Mouse (Mus musculus) midbrain, postnatal 0 days (tissue): Measurements from ENCODE around the gene Zscan20. TPM values are rescaled to one million over a fixed set of nuclear protein-coding genes. Genes with fewer than 3 reads are reported as not detected.
A peak's percentile ranks its signal among the peaks of the same experiment; 100 is the strongest.

Experiments
- ATAC-seq: fragments of 200-750 bp; cut with Nextera tagmentation; 2 replicates; pipeline ENCODE4 v1.8.0; 2017; ENCODE audit warnings: moderate number of reproducible peaks, mild to moderate bottlenecking, moderate TSS enrichment, moderate library complexity; ENCODE audit not compliant: low FRiP score
- DNase-seq: peaks from one replicate; pipeline ENCODE4 v3.0.0-alpha.2; 2015; ENCODE audit warnings: low spot score
- H3K27ac ChIP-seq: fragments of 300-500 bp; sonication (generic); 2 replicates; pipeline ENCODE4 v1.5.1; 2014; ENCODE audit warnings: low read depth, mild to moderate bottlenecking, low read length, mixed read lengths
- H3K27me3 ChIP-seq: fragments of 300-500 bp; sonication (generic); 2 replicates; pipeline ENCODE4 v1.6.1; 2014; ENCODE audit warnings: low read length, control low read depth, mixed read lengths; ENCODE audit not compliant: insufficient read depth
- H3K36me3 ChIP-seq: fragments of 300-500 bp; sonication (generic); 2 replicates; pipeline ENCODE4 v1.6.1; 2014; ENCODE audit warnings: low read length, control low read depth, mixed read lengths; ENCODE audit not compliant: insufficient read depth
- H3K4me1 ChIP-seq: fragments of 300-500 bp; sonication (generic); 2 replicates; pipeline ENCODE4 v1.6.1; 2014; ENCODE audit warnings: mild to moderate bottlenecking, control low read depth, antibody characterized with exemption, low read length, mixed read lengths; ENCODE audit not compliant: insufficient read depth
- H3K4me2 ChIP-seq: fragments of 300-500 bp; sonication (generic); 2 replicates; pipeline ENCODE4 v1.6.1; 2014; ENCODE audit warnings: low read depth, mild to moderate bottlenecking, low read length, mixed read lengths; ENCODE audit not compliant: poor library complexity, severe bottlenecking
- H3K4me3 ChIP-seq: fragments of 300-500 bp; sonication (generic); 2 replicates; pipeline ENCODE4 v1.5.1; 2014; ENCODE audit warnings: low read depth, mild to moderate bottlenecking, low read length, moderate library complexity
- H3K9ac ChIP-seq: fragments of 300-500 bp; sonication (generic); replicated peaks from 2 replicates; pipeline ENCODE4 v1.6.1; 2014; ENCODE audit warnings: mild to moderate bottlenecking, low read length, moderate library complexity, mixed read lengths; ENCODE audit not compliant: poor library complexity, severe bottlenecking
- H3K9me3 ChIP-seq: fragments of 300-500 bp; sonication (generic); 2 replicates; pipeline ENCODE4 v1.6.1; 2016; ENCODE audit warnings: low read length, control low read depth
- CTCF ChIP-seq: IDR thresholded peaks from 2 replicates; pipeline ENCODE4 v1.5.1; 2016; ENCODE audit warnings: antibody characterized with exemption, mild to moderate bottlenecking
- WGBS: fragments of 180-500 bp; shearing (Covaris S2); extraction: QIAGEN DNeasy Blood & Tissue Kit; methylation state at CpG from one replicate; pipeline ENCODE4 v1.1.7; 2014; 5-methylcytosine and 5-hydroxymethylcytosine counted together
- polyA plus RNA-seq: library from polyadenylated mRNA; unstranded; fragments of >200 nt; fragmentation: Nextera tagmentation; extraction: Ambion mirVana; gene quantifications from 2 replicates; pipeline ENCODE4 v1.2.1, GENCODE M21; 2015
- total RNA-seq: library from RNA; depleted of rRNA; stranded (reverse); fragments of >200 nt; gene quantifications from 2 replicates; pipeline ENCODE4 v1.2.3, GENCODE M21; 2014; rRNA removed

The Zscan20 gene
- total RNA-seq (12.3 and 16.6 TPM in 2 replicates), polyA plus RNA-seq (1.9 and 2.5 TPM in 2 replicates)

- peak within 1 kb of the TSS; percentile 50 for H3K9ac ChIP-seq
- peak; percentile 49 for TF ChIP-seq CTCF
- H3K4me3 ChIP-seq = peak within 1 kb of the TSS; percentile 47
- H3K27ac ChIP-seq = peak within 1 kb of the TSS; percentile 55; the same call in 1 of the 2 replicates
- peak; percentile 95 for ATAC-seq
- no peaks in the 10 kb centered on the region for H3K27me3 ChIP-seq
- DNase-seq = peak; percentile 100
- H3K9me3 ChIP-seq = no peaks in the 10 kb centered on the region
- H3K36me3 ChIP-seq = no peaks in the 10 kb centered on the region
- peaks cover 10% of the 10 kb centered on the region; the same call in 1 of the 2 replicates for H3K4me1 ChIP-seq
- WGBS = under 1% methylated on average over 24 of the region's 24 CpGs
- H3K4me2 ChIP-seq = peak within 1 kb of the TSS; percentile 53
Measured at GRCm38 (mm10) chr4:128609925-128610402, at the start of gene Zscan20. Gene Zscan20 (minus strand): TSS chr4:128610098.

- H3K4me3 ChIP-seq = peak overlapping the region; percentile 81
- WGBS = 2% methylated on average over 12 of the region's 12 CpGs
- peak overlapping the region; percentile 89 for H3K4me2 ChIP-seq
- ATAC-seq = no peak
- peak; percentile 43 for DNase-seq
- no peak for TF ChIP-seq CTCF
- H3K27ac ChIP-seq = peak overlapping the region; percentile 79
- peaks cover 6% of the 10 kb centered on the region; the same call in 1 of the 2 replicates for H3K4me1 ChIP-seq
- H3K36me3 ChIP-seq = no peaks in the 10 kb centered on the region
- peak overlapping the region; percentile 64 for H3K9ac ChIP-seq
- no peaks in the 10 kb centered on the region for H3K9me3 ChIP-seq
- H3K27me3 ChIP-seq = no peaks in the 10 kb centered on the region
Measured at GRCm38 (mm10) chr4:128655446-128655845, 45.5 kb upstream of the Zscan20 start.

DNA sequence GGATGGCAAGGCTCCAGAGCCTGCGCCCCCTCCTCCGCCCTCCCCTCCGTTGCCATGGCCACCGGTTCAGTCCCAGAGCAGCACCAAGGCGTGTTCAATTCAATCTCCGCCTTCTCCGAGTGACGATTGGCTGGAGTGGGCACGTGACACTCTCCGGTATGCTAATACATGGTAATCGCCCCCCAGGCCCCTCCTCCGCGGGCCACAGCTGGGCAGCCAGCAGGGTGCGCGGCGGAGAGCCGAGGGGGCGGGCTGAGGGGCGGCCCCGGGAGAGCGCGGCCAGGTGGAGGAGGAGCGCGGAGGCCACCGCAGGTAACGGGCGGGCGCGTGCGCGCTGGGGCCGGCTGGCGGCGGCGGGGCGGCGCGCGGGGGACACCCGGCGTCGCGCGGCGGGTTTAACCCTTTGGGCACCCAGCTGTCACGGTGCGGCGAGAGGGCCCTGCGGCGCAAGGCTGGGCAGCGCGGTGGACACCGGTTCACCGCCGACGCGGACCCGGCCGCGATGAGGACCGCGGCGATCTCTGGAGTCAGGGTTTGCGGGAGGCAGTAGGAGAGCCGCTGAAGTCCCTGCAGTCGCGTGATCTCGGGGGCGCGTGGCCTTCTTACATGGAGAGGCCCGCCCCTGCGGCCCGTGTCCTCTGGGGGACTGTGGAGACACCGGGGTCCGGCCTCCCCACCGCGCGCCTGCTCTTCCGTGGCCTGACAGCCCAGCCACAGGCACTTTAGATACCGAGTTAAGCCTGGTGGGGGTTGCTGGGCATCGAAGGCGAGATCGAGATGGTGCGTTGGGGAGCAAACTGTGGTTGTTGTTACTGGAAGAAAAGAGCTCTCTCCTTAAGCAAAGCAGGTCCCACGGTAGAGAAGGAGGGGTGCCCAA lies 44.8 kb upstream of the Zscan20 start, which contains the start of gene Phc2:
Gene Phc2 (plus strand): TSS at position 198 of the 877 bp plus-strand sequence.
- H3K9me3 ChIP-seq = no peaks in the 10 kb centered on the region
- peak within 1 kb of the TSS; percentile 81 for H3K4me3 ChIP-seq
- ATAC-seq (peak; percentile 96), DNase-seq (peak; percentile 97)
- TF ChIP-seq CTCF = peak; percentile 73
- H3K4me2 ChIP-seq = peak within 1 kb of the TSS; percentile 89
- H3K9ac ChIP-seq = peak within 1 kb of the TSS; percentile 64
- H3K4me1 ChIP-seq = peaks cover 6% of the 10 kb centered on the region; the same call in 1 of the 2 replicates
- no peaks in the 10 kb centered on the region for H3K36me3 ChIP-seq
- WGBS = under 1% methylated on average over 63 of the region's 85 CpGs
- H3K27ac ChIP-seq = peak within 1 kb of the TSS; percentile 79
- no peaks in the 10 kb centered on the region for H3K27me3 ChIP-seq

DNA sequence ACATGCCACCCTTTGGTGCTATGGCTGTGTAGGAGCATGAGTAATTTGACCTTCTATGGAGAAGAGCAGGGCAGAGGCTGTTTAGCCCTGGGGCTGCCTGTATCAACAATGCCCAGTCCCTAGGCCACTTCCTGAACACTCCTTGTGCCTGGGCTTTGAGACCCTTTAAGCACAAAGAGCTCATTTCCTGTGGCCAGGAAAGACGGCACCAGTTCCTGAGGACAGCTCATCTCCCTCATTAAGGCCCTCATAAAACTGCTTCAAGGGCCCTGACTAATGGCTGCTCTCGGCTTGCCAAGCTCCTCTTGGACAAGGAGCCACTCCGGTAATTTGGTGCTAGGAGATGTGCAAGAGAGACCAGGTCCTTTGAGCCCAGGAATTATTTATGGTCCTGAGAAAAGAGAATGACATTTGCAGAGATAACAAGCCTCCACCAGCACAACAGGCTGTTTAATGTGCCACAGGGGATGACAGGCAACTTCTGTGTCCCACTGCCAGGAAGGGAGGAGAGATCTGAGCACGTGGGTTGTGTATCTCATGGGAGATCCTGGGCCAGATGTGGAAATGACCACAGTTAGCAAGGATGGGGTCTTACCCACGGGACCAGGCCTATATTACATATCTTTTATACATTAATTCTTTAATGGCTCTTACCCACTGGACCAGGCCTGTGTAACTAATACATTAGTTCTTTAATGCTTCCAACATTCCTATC lies 42.8 kb upstream of the Zscan20 start:
- no peak for DNase-seq

GRCm38 (mm10) chr4:128651530-128651929 lies 41.6 kb upstream of the Zscan20 start:
- ATAC-seq (no peak), DNase-seq (peak; percentile 83)
- Histone ChIP-seq H3K9me3 (no peaks in the 10 kb centered on the region), H3K4me3 (no peak overlapping the region), H3K36me3 (no peaks in the 10 kb centered on the region), H3K4me1 (peaks cover 6% of the 10 kb centered on the region; the same call in 1 of the 2 replicates), H3K27ac (no peak overlapping the region), H3K4me2 (no peak overlapping the region), H3K9ac (no peak overlapping the region), H3K27me3 (no peaks in the 10 kb centered on the region)
- no peak for TF ChIP-seq CTCF
- 41% methylated on average over 3 of the region's 3 CpGs for WGBS

More for the DNA sequence above, 42.8 kb upstream of the Zscan20 start:
- Histone ChIP-seq H3K9ac (no peak overlapping the region), H3K4me3 (no peak overlapping the region), H3K4me1 (peaks cover 6% of the 10 kb centered on the region; the same call in 1 of the 2 replicates), H3K27me3 (no peaks in the 10 kb centered on the region), H3K36me3 (no peaks in the 10 kb centered on the region), H3K9me3 (no peaks in the 10 kb centered on the region), H3K4me2 (no peak overlapping the region), H3K27ac (no peak overlapping the region)
- TF ChIP-seq CTCF = no peak
- 41% methylated on average over 5 of the region's 5 CpGs for WGBS
- ATAC-seq = no peak
